In genomic region chr11:3232248-3232647, GRCm38 (mm10) we compare ENCODE assay signal across 21 mouse cellular contexts. TPM values are rescaled to one million over a fixed set of nuclear protein-coding genes. Genes with fewer than 3 reads are reported as not detected.
DNase-seq lines count a peak whose midpoint lies in the region; ATAC-seq and TF ChIP-seq lines count a peak whose summit lies in the region.
"Had no signal": no experiment of that assay in that cellular context is flagged by ENCODE, and none has a peak within 500 bp of the region (broad histone marks: within the 10 kb centered on the region; RNA-seq: fewer than 3 reads in every experiment).

No protein-coding gene starts in this region.

- H3K36me3 ChIP-seq in stomach, embryonic 16.5 days (ENCODE audit: control insufficient read depth, insufficient read depth, low read length) = peaks cover 22% of the 10 kb centered on the region
- H3K36me3 ChIP-seq in stomach, postnatal 0 days (ENCODE audit: control insufficient read depth, insufficient read depth, low read length) = peaks cover 13% of the 10 kb centered on the region; the same call in 1 of the 2 replicates

- H3K27me3 ChIP-seq in stomach, embryonic 16.5 days (ENCODE audit: control insufficient read depth, insufficient read depth, low read length) = no peaks in the 10 kb centered on the region
- H3K27me3 ChIP-seq in stomach, postnatal 0 days (ENCODE audit: control insufficient read depth, insufficient read depth, low read length) = no peaks in the 10 kb centered on the region
- H3K27me3 ChIP-seq: embryonic facial prominence, embryonic 13.5 days; embryonic facial prominence, embryonic 15.5 days; forebrain, embryonic 12.5 days had no signal

- no peak for TF ChIP-seq EP300 in stomach, postnatal 0 days (optimal IDR thresholded peaks at IDR 0.05)

- WGBS in stomach, embryonic 16.5 days = 81% methylated on average over 3 of the region's 3 CpGs
- WGBS in stomach, postnatal 0 days = 66% methylated on average over 3 of the region's 3 CpGs

- 0 out of 2 replicates have a peak overlapping the region, but pooled peaks have one; percentile 5 for H3K27ac ChIP-seq in stomach, embryonic 16.5 days (ENCODE audit: low read length)
- H3K27ac ChIP-seq in stomach, postnatal 0 days (replicated peaks) = no peak overlapping the region
- H3K27ac ChIP-seq: embryonic facial prominence, embryonic 13.5 days; embryonic facial prominence, embryonic 15.5 days; forebrain, embryonic 10.5 days; forebrain, embryonic 12.5 days had no signal

- ATAC-seq in stomach, embryonic 16.5 days (ENCODE audit: insufficient read depth, low FRiP score) = no peak
- no peak for ATAC-seq in stomach, postnatal 0 days (ENCODE audit: low FRiP score, low TSS enrichment)
- ATAC-seq in granulocyte monocyte progenitor cell, adult 5-6 weeks (replicated peaks; ENCODE audit: poor library complexity, severe bottlenecking) = peak; percentile 60
- ATAC-seq: forebrain, embryonic 14.5 days; forebrain, embryonic 16.5 days had no signal

- H3K4me1 ChIP-seq in stomach, embryonic 16.5 days (ENCODE audit: control insufficient read depth, insufficient read depth, low read length) = no peaks in the 10 kb centered on the region
- H3K4me1 ChIP-seq in stomach, postnatal 0 days (replicated peaks; ENCODE audit: control insufficient read depth, insufficient read depth) = no peaks in the 10 kb centered on the region
- H3K4me1 ChIP-seq: embryonic facial prominence, embryonic 13.5 days; embryonic facial prominence, embryonic 15.5 days; forebrain, embryonic 10.5 days; forebrain, embryonic 12.5 days had no signal

- H3K4me2 ChIP-seq in stomach, embryonic 16.5 days (ENCODE audit: low read depth, low read length) = no peak overlapping the region
- H3K4me2 ChIP-seq in stomach, postnatal 0 days (replicated peaks; ENCODE audit: low read depth) = no peak overlapping the region
- H3K4me2 ChIP-seq: embryonic facial prominence, embryonic 13.5 days; embryonic facial prominence, embryonic 15.5 days; forebrain, embryonic 12.5 days had no signal

- no peak overlapping the region for H3K4me3 ChIP-seq in stomach, embryonic 16.5 days (replicated peaks; ENCODE audit: low read length)
- H3K4me3 ChIP-seq in stomach, postnatal 0 days (ENCODE audit: low read depth, low read length) = no peak overlapping the region
- H3K4me3 ChIP-seq: embryonic facial prominence, embryonic 13.5 days; embryonic facial prominence, embryonic 15.5 days; erythroblast, embryonic 14.5 days; forebrain, embryonic 10.5 days; forebrain, embryonic 12.5 days had no signal

- TF ChIP-seq CTCF in stomach, postnatal 0 days (IDR thresholded peaks at IDR 0.05; ENCODE audit: low read depth) = no peak

- no peak for DNase-seq in stomach, postnatal 0 days (ENCODE audit: low spot score)
- no peak for DNase-seq in adrenal gland, adult (ENCODE audit: inconsistent age in 2 of 2, low spot score in 1 of 2)
- no peak for DNase-seq in cerebellum, adult 11-12 months
- DNase-seq: adrenal gland, adult 8-10 months; adrenal gland, postnatal 14 days; adrenal gland, postnatal 36 days; cerebellum, adult 11 months; cerebellum, adult 2 months; cerebellum, adult 9-10 months; cerebellum, postnatal 10 days; cerebellum, postnatal 36 days; embryo, embryonic 11 days had no signal

- no peak overlapping the region for H3K9ac ChIP-seq in stomach, embryonic 16.5 days (ENCODE audit: low read length)
- no peak overlapping the region for H3K9ac ChIP-seq in stomach, postnatal 0 days (ENCODE audit: low read length)
- H3K9ac ChIP-seq: embryonic facial prominence, embryonic 13.5 days; embryonic facial prominence, embryonic 15.5 days; forebrain, embryonic 12.5 days had no signal

- H3K9me3 ChIP-seq in stomach, embryonic 16.5 days (replicated peaks; ENCODE audit: control insufficient read depth, low read length) = no peaks in the 10 kb centered on the region
- H3K9me3 ChIP-seq in stomach, postnatal 0 days (ENCODE audit: control insufficient read depth, low read length) = no peaks in the 10 kb centered on the region
- H3K9me3 ChIP-seq: embryonic facial prominence, embryonic 13.5 days; embryonic facial prominence, embryonic 15.5 days; forebrain, embryonic 10.5 days; forebrain, embryonic 12.5 days had no signal

RNA-seq across cellular contexts. Expression of gene Eif4enif1, which starts 30.1 kb away (rescaled TPM):
- polyA plus RNA-seq in stomach, embryonic 16.5 days (2015; fragmentation: Nextera tagmentation; extraction: Ambion mirVana) = 38.4 and 38.9 TPM in 2 replicates
- polyA plus RNA-seq in stomach, postnatal 0 days (2015; fragmentation: Nextera tagmentation; extraction: Ambion mirVana) = 15.3 and 19.8 TPM in 2 replicates
- 67.8 and 75.2 TPM in 2 replicates for total RNA-seq in granulocyte monocyte progenitor cell, adult 5-6 weeks (2014; fragmentation: Nextera tagmentation)
- total RNA-seq in granulocyte monocyte progenitor cell, adult 5-6 weeks (2017) = 35.2 and 51.4 TPM in 2 replicates

RNA-seq across cellular contexts. Expression of gene Drg1, which starts 34.0 kb away (rescaled TPM):
- 193 and 213 TPM in 2 replicates for polyA plus RNA-seq in stomach, embryonic 16.5 days (2015; fragmentation: Nextera tagmentation; extraction: Ambion mirVana)
- polyA plus RNA-seq in stomach, postnatal 0 days (2015; fragmentation: Nextera tagmentation; extraction: Ambion mirVana) = 103 and 109 TPM in 2 replicates
- total RNA-seq in granulocyte monocyte progenitor cell, adult 5-6 weeks (2014; fragmentation: Nextera tagmentation) = 132 and 172 TPM in 2 replicates
- total RNA-seq in granulocyte monocyte progenitor cell, adult 5-6 weeks (2017) = 229 and 265 TPM in 2 replicates

RNA-seq across cellular contexts. Expression of gene Sfi1, which starts 39.0 kb away (rescaled TPM):
- 14.6 and 15.3 TPM in 2 replicates for polyA plus RNA-seq in stomach, embryonic 16.5 days (2015; fragmentation: Nextera tagmentation; extraction: Ambion mirVana)
- 5.7 and 7.4 TPM in 2 replicates for polyA plus RNA-seq in stomach, postnatal 0 days (2015; fragmentation: Nextera tagmentation; extraction: Ambion mirVana)
- total RNA-seq in granulocyte monocyte progenitor cell, adult 5-6 weeks (2014; fragmentation: Nextera tagmentation) = 10.4 and 12.3 TPM in 2 replicates
- 8.0 and 18.0 TPM in 2 replicates for total RNA-seq in granulocyte monocyte progenitor cell, adult 5-6 weeks (2017)

RNA-seq across cellular contexts. Expression of gene Patz1, which starts 56.4 kb away (rescaled TPM):
- polyA plus RNA-seq in stomach, embryonic 16.5 days (2015; fragmentation: Nextera tagmentation; extraction: Ambion mirVana) = 26.1 and 26.5 TPM in 2 replicates
- polyA plus RNA-seq in stomach, postnatal 0 days (2015; fragmentation: Nextera tagmentation; extraction: Ambion mirVana) = 12.2 and 14.1 TPM in 2 replicates
- total RNA-seq in granulocyte monocyte progenitor cell, adult 5-6 weeks (2014; fragmentation: Nextera tagmentation) = 98.0 and 105 TPM in 2 replicates
- total RNA-seq in granulocyte monocyte progenitor cell, adult 5-6 weeks (2017) = 65.0 and 73.9 TPM in 2 replicates
